ENCODE assay signal across 25 mouse cellular contexts in the genomic region with DNA sequence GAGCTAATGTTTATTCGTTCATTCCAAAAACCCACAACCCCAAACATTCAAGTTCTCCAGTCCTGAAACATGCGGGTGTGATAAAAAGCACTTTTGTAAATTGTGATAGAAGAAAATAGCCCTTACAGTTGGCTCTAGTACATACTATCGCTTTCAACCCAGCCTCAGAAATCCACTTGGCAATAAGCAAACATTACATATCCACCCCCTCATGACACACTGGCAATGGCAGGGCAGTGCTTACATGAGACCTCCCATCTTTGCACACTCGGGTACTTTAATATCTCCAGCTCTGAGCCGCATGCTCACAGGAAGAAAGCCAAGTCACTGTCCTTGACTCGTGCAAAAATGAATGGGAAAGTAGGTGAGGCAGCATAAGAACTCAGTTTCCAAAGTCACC.
DNase-seq lines count a peak whose midpoint lies in the region; ATAC-seq lines count a peak whose summit lies in the region.
"Had no signal": no experiment of that assay in that cellular context is flagged by ENCODE, and none has a peak within 500 bp of the region (broad histone marks: within the 10 kb centered on the region; RNA-seq: fewer than 3 reads in every experiment).

No protein-coding gene starts in this region.

- no peak overlapping the region for H3K9ac ChIP-seq in heart, embryonic 13.5 days
- no peak overlapping the region for H3K9ac ChIP-seq in heart, embryonic 11.5 days (ENCODE audit: low read depth, low read length)
- no peak overlapping the region for H3K9ac ChIP-seq in liver, embryonic 16.5 days (ENCODE audit: low read depth, low read length)
- no peak overlapping the region for H3K9ac ChIP-seq in liver, embryonic 12.5 days
- no peak overlapping the region for H3K9ac ChIP-seq in intestine, embryonic 15.5 days
- H3K9ac ChIP-seq in stomach, embryonic 15.5 days = no peak overlapping the region
- no peak overlapping the region for H3K9ac ChIP-seq in forebrain, embryonic 11.5 days (ENCODE audit: low read length)
- H3K9ac ChIP-seq: embryonic facial prominence, embryonic 15.5 days; forebrain, embryonic 12.5 days; hindbrain, embryonic 12.5 days; liver, embryonic 14.5 days; neural tube, embryonic 15.5 days had no signal

- H3K36me3 ChIP-seq in heart, embryonic 13.5 days = no peaks in the 10 kb centered on the region
- no peaks in the 10 kb centered on the region for H3K36me3 ChIP-seq in heart, embryonic 11.5 days (ENCODE audit: control insufficient read depth, insufficient read depth, low read length)
- no peaks in the 10 kb centered on the region for H3K36me3 ChIP-seq in liver, embryonic 16.5 days (ENCODE audit: control insufficient read depth, insufficient read depth)
- no peaks in the 10 kb centered on the region for H3K36me3 ChIP-seq in liver, embryonic 12.5 days
- H3K36me3 ChIP-seq in intestine, embryonic 15.5 days = no peaks in the 10 kb centered on the region
- no peaks in the 10 kb centered on the region for H3K36me3 ChIP-seq in stomach, embryonic 15.5 days
- H3K36me3 ChIP-seq in forebrain, embryonic 11.5 days (ENCODE audit: control insufficient read depth, insufficient read depth, low read length) = no peaks in the 10 kb centered on the region
- H3K36me3 ChIP-seq: embryonic facial prominence, embryonic 15.5 days; forebrain, embryonic 12.5 days; hindbrain, embryonic 12.5 days; limb, embryonic 10.5 days; neural tube, embryonic 15.5 days had no signal

- no peak for ATAC-seq in heart, embryonic 13.5 days (ENCODE audit: extremely low read depth, insufficient number of reproducible peaks, low FRiP score, low TSS enrichment)
- ATAC-seq in heart, embryonic 11.5 days (replicated peaks; ENCODE audit: insufficient number of reproducible peaks, low FRiP score, low TSS enrichment) = no peak
- ATAC-seq in liver, embryonic 16.5 days (ENCODE audit: low read depth) = peak; percentile 55
- no peak for ATAC-seq in liver, embryonic 12.5 days
- ATAC-seq in intestine, embryonic 15.5 days = peak; percentile 55
- no peak for ATAC-seq in stomach, embryonic 15.5 days (ENCODE audit: insufficient read depth, low FRiP score, low read depth)
- no peak for ATAC-seq in forebrain, embryonic 11.5 days (replicated peaks; ENCODE audit: low FRiP score)
- ATAC-seq: CD4-positive, CD25-positive, alpha-beta regulatory T cell, adult 4 months; midbrain, embryonic 16.5 days; Patski had no signal

- peak overlapping the region; percentile 48 for H3K27ac ChIP-seq in heart, embryonic 13.5 days (replicated peaks)
- no peak overlapping the region for H3K27ac ChIP-seq in heart, embryonic 11.5 days (ENCODE audit: low read depth, low read length)
- H3K27ac ChIP-seq in liver, embryonic 16.5 days (ENCODE audit: low read length) = peak overlapping the region; percentile 18
- no peak overlapping the region for H3K27ac ChIP-seq in liver, embryonic 12.5 days
- H3K27ac ChIP-seq in intestine, embryonic 15.5 days = peak overlapping the region; percentile 56; the same call in 1 of the 2 replicates
- H3K27ac ChIP-seq in stomach, embryonic 15.5 days = peak overlapping the region; percentile 64
- no peak overlapping the region for H3K27ac ChIP-seq in forebrain, embryonic 11.5 days (ENCODE audit: low read depth, low read length)
- H3K27ac ChIP-seq: embryonic facial prominence, embryonic 15.5 days; forebrain, embryonic 12.5 days; gastrocnemius, adult 2 months; hindbrain, embryonic 12.5 days; limb, embryonic 10.5 days; liver, embryonic 14.5 days; neural tube, embryonic 15.5 days had no signal

- 0 out of 2 replicates have a peak overlapping the region, but pooled peaks have one; percentile 4 for H3K4me2 ChIP-seq in heart, embryonic 13.5 days
- H3K4me2 ChIP-seq in heart, embryonic 11.5 days = no peak overlapping the region
- no peak overlapping the region for H3K4me2 ChIP-seq in liver, embryonic 16.5 days (ENCODE audit: low read depth, low read length)
- no peak overlapping the region for H3K4me2 ChIP-seq in liver, embryonic 12.5 days
- no peak overlapping the region for H3K4me2 ChIP-seq in intestine, embryonic 15.5 days (replicated peaks)
- H3K4me2 ChIP-seq in stomach, embryonic 15.5 days = no peak overlapping the region
- H3K4me2 ChIP-seq in forebrain, embryonic 11.5 days (ENCODE audit: low read depth, low read length, severe bottlenecking) = no peak overlapping the region
- H3K4me2 ChIP-seq: embryonic facial prominence, embryonic 15.5 days; forebrain, embryonic 12.5 days; hindbrain, embryonic 12.5 days; neural tube, embryonic 15.5 days had no signal

- no peaks in the 10 kb centered on the region for H3K9me3 ChIP-seq in heart, embryonic 13.5 days
- H3K9me3 ChIP-seq in heart, embryonic 11.5 days (replicated peaks; ENCODE audit: control insufficient read depth, low read length) = no peaks in the 10 kb centered on the region
- H3K9me3 ChIP-seq in liver, embryonic 16.5 days (replicated peaks; ENCODE audit: control insufficient read depth, low read length) = no peaks in the 10 kb centered on the region
- H3K9me3 ChIP-seq in liver, embryonic 12.5 days (replicated peaks) = no peaks in the 10 kb centered on the region
- H3K9me3 ChIP-seq in intestine, embryonic 15.5 days = no peaks in the 10 kb centered on the region
- no peaks in the 10 kb centered on the region for H3K9me3 ChIP-seq in stomach, embryonic 15.5 days
- no peaks in the 10 kb centered on the region for H3K9me3 ChIP-seq in forebrain, embryonic 11.5 days (ENCODE audit: control insufficient read depth, low read length)
- H3K9me3 ChIP-seq: embryonic facial prominence, embryonic 15.5 days; forebrain, embryonic 12.5 days; hindbrain, embryonic 12.5 days; limb, embryonic 10.5 days; neural tube, embryonic 15.5 days had no signal

- H3K4me3 ChIP-seq in heart, embryonic 13.5 days = no peak overlapping the region
- H3K4me3 ChIP-seq in heart, embryonic 11.5 days (ENCODE audit: low read depth, low read length) = no peak overlapping the region
- no peak overlapping the region for H3K4me3 ChIP-seq in liver, embryonic 16.5 days (ENCODE audit: low read depth, low read length)
- no peak overlapping the region for H3K4me3 ChIP-seq in liver, embryonic 12.5 days
- no peak overlapping the region for H3K4me3 ChIP-seq in intestine, embryonic 15.5 days (replicated peaks)
- no peak overlapping the region for H3K4me3 ChIP-seq in stomach, embryonic 15.5 days (replicated peaks)
- no peak overlapping the region for H3K4me3 ChIP-seq in forebrain, embryonic 11.5 days (ENCODE audit: low read depth, low read length)
- H3K4me3 ChIP-seq: embryonic facial prominence, embryonic 15.5 days; forebrain, embryonic 12.5 days; gastrocnemius, adult 2 months; hindbrain, embryonic 12.5 days; limb, embryonic 10.5 days; neural tube, embryonic 15.5 days had no signal

- no peaks in the 10 kb centered on the region for H3K27me3 ChIP-seq in heart, embryonic 13.5 days (replicated peaks)
- no peaks in the 10 kb centered on the region for H3K27me3 ChIP-seq in heart, embryonic 11.5 days (ENCODE audit: control insufficient read depth, insufficient read depth, low read length)
- H3K27me3 ChIP-seq in liver, embryonic 16.5 days (ENCODE audit: control insufficient read depth, insufficient read depth, low read depth, low read length) = no peaks in the 10 kb centered on the region
- H3K27me3 ChIP-seq in liver, embryonic 12.5 days (replicated peaks) = peaks cover 11% of the 10 kb centered on the region; the same call in 1 of the 2 replicates
- H3K27me3 ChIP-seq in intestine, embryonic 15.5 days (replicated peaks) = no peaks in the 10 kb centered on the region
- no peaks in the 10 kb centered on the region for H3K27me3 ChIP-seq in stomach, embryonic 15.5 days (replicated peaks)
- H3K27me3 ChIP-seq in forebrain, embryonic 11.5 days (ENCODE audit: control insufficient read depth, insufficient read depth, low read length) = no peaks in the 10 kb centered on the region
- H3K27me3 ChIP-seq: embryonic facial prominence, embryonic 15.5 days; forebrain, embryonic 12.5 days; hindbrain, embryonic 12.5 days; neural tube, embryonic 15.5 days; Patski had no signal

- 59% methylated on average over 6 of the region's 6 CpGs for WGBS in heart, embryonic 13.5 days
- 77% methylated on average over 6 of the region's 6 CpGs for WGBS in heart, embryonic 11.5 days (ENCODE audit: insufficient replicate concordance)
- 61% methylated on average over 6 of the region's 6 CpGs for WGBS in liver, embryonic 16.5 days (ENCODE audit: insufficient replicate concordance)
- WGBS in liver, embryonic 12.5 days (ENCODE audit: insufficient replicate concordance) = 63% methylated on average over 6 of the region's 6 CpGs
- 49% methylated on average over 6 of the region's 6 CpGs for WGBS in intestine, embryonic 15.5 days
- 38% methylated on average over 6 of the region's 6 CpGs for WGBS in stomach, embryonic 15.5 days
- WGBS in forebrain, embryonic 11.5 days = 93% methylated on average over 6 of the region's 6 CpGs

- DNase-seq in forebrain, embryonic 11.5 days (ENCODE audit: low spot score) = no peak
- DNase-seq: adrenal gland, postnatal 10 days; cerebellum, postnatal 10 days; embryo, embryonic 11 days; gastrocnemius, adult 2 months; heart, postnatal 10 days; kidney, postnatal 36 days; right cerebral cortex, postnatal 14 days; spleen, adult 18-20 months; thymus, postnatal 14 days had no signal

- H3K4me1 ChIP-seq in heart, embryonic 13.5 days = peaks cover 71% of the 10 kb centered on the region
- H3K4me1 ChIP-seq in heart, embryonic 11.5 days (ENCODE audit: control insufficient read depth, insufficient read depth, low read length) = peaks cover 38% of the 10 kb centered on the region
- H3K4me1 ChIP-seq in liver, embryonic 16.5 days (ENCODE audit: control insufficient read depth, low read depth, low read length) = peaks cover 7% of the 10 kb centered on the region
- peaks cover 3% of the 10 kb centered on the region for H3K4me1 ChIP-seq in liver, embryonic 12.5 days
- H3K4me1 ChIP-seq in intestine, embryonic 15.5 days (replicated peaks) = peaks cover 2% of the 10 kb centered on the region; the same call in 1 of the 2 replicates
- H3K4me1 ChIP-seq in stomach, embryonic 15.5 days = peaks cover 16% of the 10 kb centered on the region; the same call in 1 of the 2 replicates
- no peaks in the 10 kb centered on the region for H3K4me1 ChIP-seq in forebrain, embryonic 11.5 days (replicated peaks; ENCODE audit: control insufficient read depth, insufficient read depth, low read length)
- H3K4me1 ChIP-seq: forebrain, embryonic 12.5 days; hindbrain, embryonic 12.5 days; limb, embryonic 10.5 days had no signal

Comparison
In these comparisons a context has a peak if more than half of its experiments do, and no peak if none do; other contexts are left out.
1. ATAC-seq: peak in liver, embryonic 16.5 days (single experiment) and intestine, embryonic 15.5 days (single experiment); none in heart, embryonic 13.5 days (single experiment), heart, embryonic 11.5 days (single experiment), liver, embryonic 12.5 days (single experiment), stomach, embryonic 15.5 days (single experiment) and forebrain, embryonic 11.5 days (single experiment).
2. H3K27ac ChIP-seq: peak in heart, embryonic 13.5 days (single experiment), liver, embryonic 16.5 days (single experiment), intestine, embryonic 15.5 days (single experiment) and stomach, embryonic 15.5 days (single experiment); none in heart, embryonic 11.5 days (single experiment), liver, embryonic 12.5 days (single experiment) and forebrain, embryonic 11.5 days (single experiment).